Mouse (Mus musculus): ENCODE data around the gene Wdr5.

DNA sequence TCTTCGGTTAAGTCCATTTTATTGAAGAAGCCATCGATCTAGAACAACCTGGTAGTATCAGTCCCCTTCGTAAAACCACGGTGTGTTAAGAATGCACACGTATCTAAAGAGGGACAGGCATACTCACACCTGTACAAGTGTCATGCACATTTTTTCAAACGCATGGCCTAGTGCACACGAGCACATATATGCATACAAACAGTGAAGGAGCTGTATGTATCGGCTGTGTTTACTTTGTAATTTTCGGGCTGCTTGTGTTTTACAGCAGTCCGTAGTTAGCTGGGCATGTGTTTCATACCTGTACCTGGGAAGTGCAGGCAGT lies 25.5 kb downstream of the Wdr5 start:
- TF ChIP-seq CTCF (IDR thresholded peaks at IDR 0.05; ENCODE audit: low read depth) (no peak), EP300 (IDR thresholded peaks at IDR 0.05; ENCODE audit: low read depth) (no peak)

Measured in liver, postnatal 0 days (tissue).